Mouse (Mus musculus) embryonic facial prominence, embryonic 10.5 days (tissue): Measurements from ENCODE around the gene Spata5. TPM values are rescaled to one million over a fixed set of nuclear protein-coding genes. Genes with fewer than 3 reads are reported as not detected.
A peak's percentile ranks its signal among the peaks of the same experiment; 100 is the strongest.

Experiments
- DNase-seq: peaks from one replicate; pipeline ENCODE4 v3.0.0-alpha.2; 2017; ENCODE audit warnings: low spot score
- H3K27ac ChIP-seq: fragments of 300-500 bp; sonication (generic); replicated peaks from 2 replicates; pipeline ENCODE4 v1.5.1; 2016; ENCODE audit warnings: mild to moderate bottlenecking
- H3K27me3 ChIP-seq: fragments of 300-500 bp; sonication (generic); replicated peaks from 2 replicates; pipeline ENCODE4 v1.6.1; 2016; ENCODE audit warnings: low read depth, mild to moderate bottlenecking; ENCODE audit not compliant: poor library complexity, severe bottlenecking
- H3K36me3 ChIP-seq: fragments of 300-500 bp; sonication (generic); replicated peaks from 2 replicates; pipeline ENCODE4 v1.6.1; 2016; ENCODE audit warnings: mild to moderate bottlenecking, moderate library complexity
- H3K4me1 ChIP-seq: fragments of 300-500 bp; sonication (generic); 2 replicates; pipeline ENCODE4 v1.6.1; 2016
- H3K4me3 ChIP-seq: fragments of 300-500 bp; sonication (generic); 2 replicates; pipeline ENCODE4 v1.5.1; 2016; ENCODE audit warnings: mild to moderate bottlenecking, moderate library complexity
- H3K9me3 ChIP-seq: fragments of 300-500 bp; sonication (generic); 2 replicates; pipeline ENCODE4 v1.6.1; 2016; ENCODE audit warnings: mild to moderate bottlenecking
- WGBS: fragments of 180-500 bp; shearing (Covaris S2); methylation state at CpG from one replicate; pipeline ENCODE4 v1.1.7; 2016; 5-methylcytosine and 5-hydroxymethylcytosine counted together
- polyA plus RNA-seq: library from polyadenylated mRNA; unstranded; fragments of >200 nt; fragmentation: Nextera tagmentation; extraction: Ambion mirVana; gene quantifications from 2 replicates; pipeline ENCODE4 v1.2.1, GENCODE M21; 2016

Spata5 gene
- polyA plus RNA-seq = 49.8 and 51.7 TPM in 2 replicates

DNA sequence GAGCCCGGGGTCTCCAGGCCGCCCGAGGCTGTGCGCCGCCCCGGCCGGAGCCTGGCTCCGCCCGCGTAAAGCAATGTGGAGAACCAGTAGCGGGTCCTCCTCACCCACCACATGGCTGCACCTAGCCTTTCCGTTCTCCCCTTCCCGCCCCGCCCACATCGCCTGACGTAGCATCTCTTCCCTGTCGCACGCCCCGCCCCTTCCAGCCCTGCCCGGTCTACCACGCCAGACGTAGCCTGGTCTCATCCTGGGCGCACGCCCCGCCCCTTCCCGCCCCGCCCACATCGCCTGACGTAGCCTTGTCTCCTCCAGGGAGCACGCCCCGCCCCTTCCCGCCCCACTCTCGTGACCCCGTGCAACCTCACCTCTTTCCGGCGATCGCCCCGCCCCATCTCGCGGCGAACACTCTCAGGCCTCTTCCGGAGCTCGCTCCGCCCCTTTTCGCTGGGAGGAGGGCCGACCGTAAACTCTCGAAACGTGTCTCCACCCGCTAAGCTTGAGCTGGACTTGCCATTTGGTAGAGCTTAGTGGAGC lies at the start of gene Spata5:
Spata5 (plus strand) TSS at position 439 of the 534 bp plus-strand sequence.
- DNase-seq = peak; percentile 100
- Histone ChIP-seq H3K27ac (peak within 1 kb of the TSS; percentile 91), H3K4me3 (peak within 1 kb of the TSS; percentile 86), H3K4me1 (peaks cover 22% of the 10 kb centered on the region), H3K36me3 (peaks cover 12% of the 10 kb centered on the region), H3K9me3 (no peaks in the 10 kb centered on the region), H3K27me3 (no peaks in the 10 kb centered on the region)
- WGBS = under 1% methylated on average over 50 of the region's 50 CpGs

DNA sequence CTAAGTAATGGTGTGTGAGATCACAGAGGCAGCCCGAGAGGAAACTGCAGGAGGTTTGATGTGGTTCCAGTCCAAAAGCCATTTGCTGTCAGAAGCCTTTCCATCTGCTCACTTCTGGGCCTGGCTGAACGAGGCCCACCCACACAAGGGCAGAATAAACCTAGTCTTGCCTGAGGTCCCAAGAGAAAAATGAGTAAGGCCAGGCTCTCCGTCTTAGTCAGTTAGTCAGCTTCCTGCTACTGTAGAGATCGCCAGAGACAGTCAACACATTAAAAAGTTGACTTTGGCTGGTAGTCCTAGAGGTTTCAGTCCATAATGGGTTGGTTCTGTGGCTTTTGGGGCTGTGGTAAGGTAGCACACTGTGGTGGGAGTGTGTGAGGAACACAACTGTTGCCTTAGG lies 49.3 kb upstream of the Spata5 start:
- DNase-seq = no peak
- H3K27ac ChIP-seq = no peak overlapping the region
- no peaks in the 10 kb centered on the region for H3K9me3 ChIP-seq
- H3K27me3 ChIP-seq = no peaks in the 10 kb centered on the region
- H3K36me3 ChIP-seq = no peaks in the 10 kb centered on the region
- H3K4me3 ChIP-seq = no peak overlapping the region
- H3K4me1 ChIP-seq = no peaks in the 10 kb centered on the region
- WGBS = 76% methylated on average over 4 of the region's 4 CpGs

DNA sequence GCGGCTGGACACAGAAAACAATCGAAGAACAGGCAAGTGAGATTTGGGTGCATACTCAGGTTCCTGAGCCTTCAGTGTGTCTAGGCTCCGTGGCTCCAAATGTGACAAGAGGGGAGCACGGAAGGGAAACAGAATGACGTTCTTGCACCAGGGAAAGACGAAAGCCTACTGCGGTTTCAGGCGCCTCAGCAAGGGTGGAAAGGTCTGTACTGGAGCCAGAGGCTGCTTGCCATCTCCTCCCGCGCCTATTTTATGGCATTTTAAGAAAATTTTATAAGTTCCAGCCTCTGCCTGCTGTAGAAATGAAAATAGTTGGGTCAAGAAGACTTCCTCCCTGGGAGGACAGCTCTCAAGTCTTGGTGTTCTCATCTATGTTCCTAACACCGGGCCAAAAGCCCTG lies 46.0 kb upstream of the Spata5 start:
- H3K27me3 ChIP-seq = no peaks in the 10 kb centered on the region
- no peaks in the 10 kb centered on the region for H3K9me3 ChIP-seq
- 91% methylated on average over 11 of the region's 11 CpGs for WGBS
- no peak overlapping the region for H3K4me3 ChIP-seq
- H3K27ac ChIP-seq = no peak overlapping the region
- H3K4me1 ChIP-seq = peaks cover 6% of the 10 kb centered on the region
- no peaks in the 10 kb centered on the region for H3K36me3 ChIP-seq
- no peak for DNase-seq

DNA sequence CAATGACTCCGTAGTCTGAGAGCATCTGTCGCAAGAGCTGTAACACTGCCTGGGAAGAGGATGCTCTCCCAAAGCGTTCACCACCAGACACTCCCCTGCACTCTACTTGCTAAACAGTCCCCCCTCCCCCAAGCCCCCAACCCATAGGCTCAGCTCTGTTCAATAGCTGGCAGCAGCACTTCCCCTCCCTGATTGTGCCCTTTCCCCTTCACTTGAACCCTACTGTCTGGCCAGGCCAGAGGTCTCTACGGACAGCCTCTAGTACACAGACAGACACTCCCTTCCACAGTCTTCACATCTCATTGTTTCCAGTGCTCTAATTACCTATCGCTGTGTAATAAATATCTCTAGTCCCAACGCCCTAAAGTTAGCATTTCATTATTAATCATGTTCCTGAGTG lies 41.8 kb upstream of the Spata5 start:
- Histone ChIP-seq H3K4me3 (no peak overlapping the region), H3K27me3 (no peaks in the 10 kb centered on the region), H3K4me1 (peaks cover 7% of the 10 kb centered on the region), H3K27ac (no peak overlapping the region), H3K36me3 (no peaks in the 10 kb centered on the region), H3K9me3 (no peaks in the 10 kb centered on the region)
- WGBS = 80% methylated on average over 6 of the region's 6 CpGs
- DNase-seq = no peak

DNA sequence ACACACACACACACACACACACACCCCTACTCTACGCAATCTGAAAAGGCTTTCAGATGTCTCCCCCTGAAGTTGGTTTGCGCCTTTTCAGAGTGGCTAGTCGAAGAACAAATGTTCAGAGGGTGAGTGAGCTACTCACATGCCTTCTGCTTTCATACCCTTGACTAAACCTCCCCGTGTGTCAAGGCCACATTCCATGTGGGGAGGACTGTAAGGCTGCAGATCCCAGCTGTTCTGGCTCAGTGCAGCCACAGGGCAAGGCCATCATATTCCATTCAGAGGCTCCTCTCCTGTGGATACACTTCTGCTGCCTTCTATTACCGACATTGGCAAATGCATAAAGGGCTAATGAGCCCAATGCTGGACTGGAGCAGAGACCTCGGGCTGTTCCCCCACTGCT lies 41.3 kb upstream of the Spata5 start:
- 81% methylated on average over 6 of the region's 6 CpGs for WGBS
- no peak for DNase-seq

DNA sequence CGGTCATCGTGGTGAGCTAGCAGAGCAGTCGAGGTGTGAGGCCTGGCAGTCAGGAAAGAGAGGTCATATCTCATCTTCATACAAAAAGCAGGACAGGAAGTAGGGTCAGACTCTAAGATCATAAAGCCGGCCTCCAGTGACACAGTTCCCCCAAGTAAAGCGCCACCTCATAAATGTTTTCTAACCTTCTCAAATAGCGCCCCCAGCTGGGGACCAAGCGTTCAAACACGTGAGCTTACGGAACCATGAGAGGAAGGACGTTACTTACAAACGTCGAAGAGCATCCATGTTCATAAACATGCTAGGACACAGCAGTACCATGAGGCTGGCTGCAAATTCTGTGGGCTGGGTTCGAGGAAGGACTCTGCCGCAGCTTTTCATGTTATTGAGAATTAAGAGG lies 40.5 kb upstream of the Spata5 start:
- 83% methylated on average over 14 of the region's 14 CpGs for WGBS
- Histone ChIP-seq H3K4me1 (peaks cover 13% of the 10 kb centered on the region), H3K36me3 (no peaks in the 10 kb centered on the region), H3K9me3 (no peaks in the 10 kb centered on the region), H3K27me3 (no peaks in the 10 kb centered on the region), H3K27ac (no peak overlapping the region), H3K4me3 (no peak overlapping the region)
- no peak for DNase-seq

More for the DNA sequence above, 41.3 kb upstream of the Spata5 start:
- H3K9me3 ChIP-seq = no peaks in the 10 kb centered on the region
- no peak overlapping the region for H3K4me3 ChIP-seq
- no peaks in the 10 kb centered on the region for H3K36me3 ChIP-seq
- no peak overlapping the region for H3K27ac ChIP-seq
- H3K4me1 ChIP-seq = peaks cover 12% of the 10 kb centered on the region
- H3K27me3 ChIP-seq = no peaks in the 10 kb centered on the region

DNA sequence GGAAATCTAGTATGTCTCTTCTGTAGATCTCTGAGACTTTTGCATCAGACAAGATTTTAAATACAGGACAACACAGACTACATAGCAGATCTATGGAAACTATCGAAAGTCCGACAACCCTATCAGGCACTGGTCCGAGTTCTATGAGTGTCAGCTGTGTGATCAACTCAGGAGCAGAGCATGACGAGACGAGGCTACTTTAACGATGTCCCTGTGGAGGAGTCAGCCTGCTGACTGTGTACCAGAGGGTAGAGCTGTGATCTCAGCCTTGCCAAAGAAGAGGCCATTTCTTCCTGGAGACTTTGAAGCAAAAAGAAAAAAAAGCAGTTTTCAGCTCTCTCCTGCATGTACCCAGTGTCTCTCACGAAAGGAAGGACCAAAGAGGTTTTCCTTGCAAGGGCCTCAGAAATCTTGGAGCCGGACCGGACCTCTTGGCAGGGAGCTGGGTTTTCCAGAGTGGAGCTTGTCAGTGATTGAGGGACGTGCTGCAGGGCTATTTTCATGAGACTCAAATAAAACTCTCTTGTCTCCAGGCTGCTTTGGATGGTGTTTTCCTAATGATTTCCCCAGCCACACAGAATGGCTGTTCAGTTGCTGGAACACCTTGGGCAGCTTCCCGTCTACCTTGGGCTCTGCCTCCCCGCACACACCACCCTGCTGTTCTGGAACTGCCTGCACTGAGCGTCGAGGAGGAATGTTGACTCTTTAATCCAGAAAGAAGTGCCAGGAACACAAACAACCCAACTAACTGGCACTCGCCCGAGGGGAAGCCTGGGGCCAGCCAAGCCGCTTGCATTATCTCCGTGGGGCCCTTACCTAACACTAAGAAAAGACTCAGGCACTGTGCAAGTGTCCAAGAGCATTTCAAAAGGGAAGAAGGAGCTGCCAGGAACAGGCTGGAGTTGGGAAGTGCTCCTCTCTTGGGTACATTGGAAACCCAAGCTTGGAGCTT lies 39.5 kb upstream of the Spata5 start:
- 74% methylated on average over 18 of the region's 18 CpGs for WGBS
- no peak overlapping the region for H3K27ac ChIP-seq

DNA sequence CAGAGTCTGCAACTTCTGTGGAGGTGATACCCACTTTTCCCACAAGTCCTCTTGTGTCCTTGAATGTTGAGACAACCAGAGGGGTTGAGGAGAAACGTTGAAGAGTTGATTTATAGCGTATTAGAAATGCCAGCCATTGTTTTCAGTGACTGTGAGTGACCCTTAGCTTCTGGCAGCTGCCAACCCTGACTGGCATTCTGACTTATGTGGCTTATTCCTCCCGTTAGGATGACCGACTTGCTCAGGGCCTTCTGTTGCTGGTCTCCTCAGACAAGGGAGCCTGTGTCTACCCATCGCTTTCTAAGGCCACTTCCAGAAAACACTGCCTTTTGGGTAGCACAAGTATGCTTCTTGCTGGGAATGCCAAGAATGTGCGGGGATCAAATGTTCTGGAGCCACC lies 38.2 kb upstream of the Spata5 start:
- H3K27ac ChIP-seq = no peak overlapping the region
- no peak overlapping the region for H3K4me3 ChIP-seq
- H3K36me3 ChIP-seq = no peaks in the 10 kb centered on the region
- DNase-seq = no peak
- peaks cover 13% of the 10 kb centered on the region for H3K4me1 ChIP-seq
- no peaks in the 10 kb centered on the region for H3K27me3 ChIP-seq
- no peaks in the 10 kb centered on the region for H3K9me3 ChIP-seq
- 70% methylated on average over 6 of the region's 6 CpGs for WGBS

More for the DNA sequence above, 39.5 kb upstream of the Spata5 start:
- Histone ChIP-seq H3K36me3 (no peaks in the 10 kb centered on the region), H3K4me3 (no peak overlapping the region), H3K4me1 (peaks cover 13% of the 10 kb centered on the region), H3K9me3 (no peaks in the 10 kb centered on the region), H3K27me3 (no peaks in the 10 kb centered on the region)
- no peak for DNase-seq

DNA sequence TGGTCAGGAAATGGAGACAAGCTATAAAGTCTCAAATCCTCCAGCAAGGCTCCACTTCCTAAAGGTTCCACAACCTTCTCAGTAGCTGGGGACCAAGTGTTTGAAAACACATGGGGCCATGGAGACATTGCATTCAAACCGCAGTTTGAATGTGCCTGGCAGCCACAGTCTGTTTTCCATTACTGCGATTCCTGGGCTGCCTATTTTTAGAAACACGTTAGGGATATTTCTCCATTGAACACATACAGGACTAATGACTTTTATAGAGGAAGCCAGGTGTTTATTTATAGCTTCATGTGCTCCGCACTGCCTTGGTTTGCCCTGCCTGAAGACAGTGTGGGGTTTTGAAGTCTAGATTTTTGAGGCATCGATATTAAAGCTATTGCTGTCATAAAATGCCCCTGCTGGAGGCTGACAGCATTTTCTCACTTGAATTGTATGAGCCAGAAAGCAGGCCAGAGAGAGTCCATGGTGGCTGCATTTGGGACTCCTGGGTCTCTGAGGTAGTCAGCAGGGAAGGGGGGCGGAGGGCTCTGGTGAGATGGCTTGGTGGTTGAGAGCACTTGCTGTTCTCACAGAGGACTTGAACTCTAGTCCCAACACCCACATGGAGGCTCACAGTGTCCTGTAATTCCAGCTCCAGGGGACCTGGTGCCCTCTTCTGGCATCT lies 36.5 kb upstream of the Spata5 start:
- Histone ChIP-seq H3K27ac (peak overlapping the region; percentile 54; the same call in 1 of the 2 replicates), H3K27me3 (no peaks in the 10 kb centered on the region), H3K36me3 (no peaks in the 10 kb centered on the region), H3K9me3 (no peaks in the 10 kb centered on the region), H3K4me3 (no peak overlapping the region), H3K4me1 (peaks cover 8% of the 10 kb centered on the region; the same call in 1 of the 2 replicates)
- peak; percentile 15 for DNase-seq
- WGBS = 70% methylated on average over 6 of the region's 6 CpGs

DNA sequence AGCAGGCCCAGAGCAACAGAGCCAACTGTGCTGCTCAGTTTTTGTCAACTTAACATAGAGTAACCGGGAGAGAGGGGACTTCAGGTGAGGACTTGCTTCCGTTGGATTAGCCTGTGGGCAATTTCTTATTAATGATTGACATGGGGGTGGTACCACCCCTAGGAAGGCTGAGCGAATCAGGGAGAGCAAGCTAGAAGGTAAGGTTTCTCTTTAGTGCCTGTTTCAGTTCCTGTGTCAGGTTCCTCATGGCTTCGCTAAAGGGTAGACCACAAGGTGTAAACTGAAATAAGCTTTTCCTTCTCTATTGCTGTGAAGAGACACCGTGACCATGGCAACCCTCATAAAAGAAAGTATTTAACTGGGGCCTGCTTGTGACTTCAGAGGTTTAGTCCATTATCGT lies 32.4 kb upstream of the Spata5 start:
- Histone ChIP-seq H3K9me3 (peaks cover 8% of the 10 kb centered on the region), H3K27me3 (no peaks in the 10 kb centered on the region), H3K4me3 (no peak overlapping the region), H3K36me3 (no peaks in the 10 kb centered on the region), H3K4me1 (peaks cover 8% of the 10 kb centered on the region; the same call in 1 of the 2 replicates), H3K27ac (no peak overlapping the region)
- WGBS = 91% methylated on average over 6 of the region's 6 CpGs
- DNase-seq = no peak

DNA sequence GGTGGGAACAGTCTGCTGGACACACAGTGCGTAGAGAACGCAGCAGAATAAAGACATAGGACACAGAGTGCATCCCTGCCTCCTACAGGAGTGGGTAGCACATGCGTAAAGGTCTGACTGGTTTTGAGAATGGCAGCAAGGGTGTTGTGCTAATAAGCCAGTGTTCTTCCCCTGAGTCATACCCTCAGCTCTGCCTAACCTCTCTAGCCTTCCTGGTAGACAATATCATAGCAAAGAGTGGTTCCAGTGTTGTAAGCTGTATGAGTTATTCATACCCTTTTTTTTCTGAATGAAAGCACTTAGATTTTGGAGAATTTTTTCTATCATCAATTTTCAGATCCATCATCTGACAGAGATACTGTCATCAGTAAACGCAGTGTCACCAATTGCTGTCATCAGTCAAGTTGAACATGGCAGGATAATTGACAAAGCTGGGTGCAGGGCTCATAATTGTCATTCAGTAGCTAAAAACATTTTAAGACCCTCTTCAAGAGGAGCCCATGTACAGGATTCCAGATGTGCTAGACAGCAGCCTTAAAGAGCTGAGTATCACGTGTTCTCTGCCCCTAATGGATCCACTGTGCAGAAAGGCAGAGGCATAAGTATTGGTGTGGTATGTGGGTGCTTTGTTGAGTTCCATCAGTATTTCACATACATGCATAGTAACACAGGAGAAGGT lies 22.6 kb upstream of the Spata5 start:
- Histone ChIP-seq H3K36me3 (no peaks in the 10 kb centered on the region), H3K27me3 (no peaks in the 10 kb centered on the region), H3K4me3 (no peak overlapping the region), H3K9me3 (no peaks in the 10 kb centered on the region), H3K4me1 (peaks cover 5% of the 10 kb centered on the region), H3K27ac (no peak overlapping the region)
- 90% methylated on average over 5 of the region's 5 CpGs for WGBS
- DNase-seq = no peak

DNA sequence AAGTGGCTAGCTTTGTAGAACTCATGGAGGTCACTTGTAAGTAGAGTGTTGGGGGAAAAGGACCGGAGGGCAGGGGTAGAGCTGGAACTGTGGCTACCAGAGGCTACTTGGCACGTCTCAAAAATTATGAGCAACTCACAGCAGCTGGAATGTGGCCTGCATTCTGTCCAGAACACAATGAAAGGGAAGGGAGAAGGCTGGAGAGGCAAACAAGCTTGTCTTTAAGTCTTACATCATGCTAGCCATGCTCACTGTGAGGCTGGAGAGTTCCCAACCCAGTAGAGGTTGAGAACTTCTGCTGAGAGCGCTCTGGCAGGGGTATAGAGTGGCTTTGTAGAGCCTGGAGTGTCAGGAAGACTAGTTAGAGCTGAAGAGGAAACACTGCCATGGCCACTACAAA lies 22.1 kb upstream of the Spata5 start:
- no peak overlapping the region for H3K27ac ChIP-seq
- H3K4me3 ChIP-seq = no peak overlapping the region
- no peaks in the 10 kb centered on the region for H3K9me3 ChIP-seq
- H3K4me1 ChIP-seq = peaks cover 8% of the 10 kb centered on the region
- H3K27me3 ChIP-seq = no peaks in the 10 kb centered on the region
- no peaks in the 10 kb centered on the region for H3K36me3 ChIP-seq
- WGBS = 80% methylated on average over 3 of the region's 3 CpGs
- no peak for DNase-seq
